Mouse (Mus musculus) megakaryocyte, adult 5-6 weeks (primary cell): Measurements from ENCODE around the gene Gm28374. TPM values are rescaled to one million over a fixed set of nuclear protein-coding genes. Genes with fewer than 3 reads are reported as not detected.

Source experiments
- ATAC-seq: 2 replicates; pipeline ENCODE4 v1.8.0; 2016; ENCODE audit warnings: mild to moderate bottlenecking, inconsistent platforms; ENCODE audit not compliant: poor library complexity, severe bottlenecking
- total RNA-seq, 2 experiments: library from RNA; stranded (forward) in 1 of 2; stranded (reverse) in 1 of 2; fragments of 153-499, 151-499 nt in 1 of 2; fragments of 221-1000, 200-1000 nt in 1 of 2; gene quantifications; 2 replicates each; pipeline versions ENCODE4 v1.2.3 to v1.2.4; 2015 to 2017

Gm28374 gene
- total RNA-seq, 2 experiments from 2014 or later = 0.51 TPM; not detected in 1

- no peak for ATAC-seq
Measured at GRCm38 (mm10) chr19:6028991-6029390, 53.1 kb downstream of the Gm28374 start.

Other genes with a start within 250 kb of the Gm28374 start
- gene Frmd8, start 207.0 kb downstream of the Gm28374 start, total RNA-seq (2015) = 21.4 and 21.9 TPM in 2 replicates
- 19.3 and 23.3 TPM in 2 replicates for gene Frmd8, start 207.0 kb downstream of the Gm28374 start, total RNA-seq (2017)
- 55.6 and 67.9 TPM in 2 replicates for gene Slc25a45, start 204.4 kb downstream of the Gm28374 start, total RNA-seq (2015)
- gene Slc25a45, start 204.4 kb downstream of the Gm28374 start, total RNA-seq (2017) = 69.1 and 73.5 TPM in 2 replicates
- gene Tigd3, start 188.1 kb downstream of the Gm28374 start, total RNA-seq (2015) = 0.54 and 0.59 TPM in 2 replicates
- gene Tigd3, start 188.1 kb downstream of the Gm28374 start, total RNA-seq (2017) = 1.0 and 1.8 TPM in 2 replicates
- 52.2 and 52.4 TPM in 2 replicates for gene Dpf2, start 169.2 kb downstream of the Gm28374 start, total RNA-seq (2015)
- gene Dpf2, start 169.2 kb downstream of the Gm28374 start, total RNA-seq (2017) = 88.7 and 107 TPM in 2 replicates
- gene Cdc42ep2, start 157.4 kb downstream of the Gm28374 start, total RNA-seq (2015) = 3.0 and 3.4 TPM in 2 replicates
- 1.7 and 1.9 TPM in 2 replicates for gene Cdc42ep2, start 157.4 kb downstream of the Gm28374 start, total RNA-seq (2017)
- gene Pola2, start 118.1 kb downstream of the Gm28374 start, total RNA-seq (2015) = 36.9 and 37.7 TPM in 2 replicates
- gene Pola2, start 118.1 kb downstream of the Gm28374 start, total RNA-seq (2017) = 29.0 and 33.7 TPM in 2 replicates
- 0.16 and 0.20 TPM in 2 replicates for gene Slc22a20, start 96.1 kb downstream of the Gm28374 start, total RNA-seq (2015)
- 1.1 and 1.2 TPM in 2 replicates for gene Slc22a20, start 96.1 kb downstream of the Gm28374 start, total RNA-seq (2017)
- 31.1 and 32.2 TPM in 2 replicates for gene Capn1, start 66.4 kb downstream of the Gm28374 start, total RNA-seq (2015)
- 53.7 and 54.8 TPM in 2 replicates for gene Capn1, start 66.4 kb downstream of the Gm28374 start, total RNA-seq (2017)
- 16.8 and 17.8 TPM in 2 replicates for gene Syvn1, start 35.7 kb downstream of the Gm28374 start, total RNA-seq (2015)
- gene Syvn1, start 35.7 kb downstream of the Gm28374 start, total RNA-seq (2017) = 6.3 and 7.2 TPM in 2 replicates
- 28.7 and 35.8 TPM in 2 replicates for gene Mrpl49, start 24.5 kb downstream of the Gm28374 start, total RNA-seq (2015)
- gene Mrpl49, start 24.5 kb downstream of the Gm28374 start, total RNA-seq (2017) = 31.0 and 33.0 TPM in 2 replicates
- gene Fau, start 24.4 kb downstream of the Gm28374 start, total RNA-seq (2015) = 2,056 and 2,077 TPM in 2 replicates
- gene Fau, start 24.4 kb downstream of the Gm28374 start, total RNA-seq (2017) = 1,670 and 1,985 TPM in 2 replicates
- 8.9 and 10.0 TPM in 2 replicates for gene Znhit2, start 21.1 kb downstream of the Gm28374 start, total RNA-seq (2015)
- 10.4 and 11.3 TPM in 2 replicates for gene Znhit2, start 21.1 kb downstream of the Gm28374 start, total RNA-seq (2017)
- gene Tm7sf2, start 13.9 kb downstream of the Gm28374 start, total RNA-seq (2015) = 4.7 and 8.6 TPM in 2 replicates
- gene Tm7sf2, start 13.9 kb downstream of the Gm28374 start, total RNA-seq (2017) = 4.5 and 4.7 TPM in 2 replicates
- gene Vps51, start 5.0 kb downstream of the Gm28374 start, total RNA-seq (2015) = 49.2 and 58.3 TPM in 2 replicates
- gene Vps51, start 5.0 kb downstream of the Gm28374 start, total RNA-seq (2017) = 72.9 and 78.7 TPM in 2 replicates
- gene Tmem262, start 2.2 kb downstream of the Gm28374 start, total RNA-seq (2015) = not detected in 2 replicates
- gene Tmem262, start 2.2 kb downstream of the Gm28374 start, total RNA-seq (2017) = not detected in 2 replicates
- gene Zfpl1, start 2.7 kb upstream of the Gm28374 start, total RNA-seq (2015) = 15.3 and 15.8 TPM in 2 replicates
- 29.2 and 33.7 TPM in 2 replicates for gene Zfpl1, start 2.7 kb upstream of the Gm28374 start, total RNA-seq (2017)
- 30.5 and 32.2 TPM in 2 replicates for gene Cdca5, start 2.7 kb upstream of the Gm28374 start, total RNA-seq (2015)
- 24.3 and 26.6 TPM in 2 replicates for gene Cdca5, start 2.7 kb upstream of the Gm28374 start, total RNA-seq (2017)
- 0.62 and 1.2 TPM in 2 replicates for gene AC131692.1, start 12.2 kb upstream of the Gm28374 start, total RNA-seq (2015)
- 0.15 TPM in 1 of 2 replicates, not detected in the other for gene AC131692.1, start 12.2 kb upstream of the Gm28374 start, total RNA-seq (2017)
- 0.32 and 1.2 TPM in 2 replicates for gene Naaladl1, start 23.5 kb upstream of the Gm28374 start, total RNA-seq (2015)
- gene Naaladl1, start 23.5 kb upstream of the Gm28374 start, total RNA-seq (2017) = 0.28 and 0.55 TPM in 2 replicates
- gene Sac3d1, start 36.4 kb upstream of the Gm28374 start, total RNA-seq (2015) = 3.4 and 5.7 TPM in 2 replicates
- 3.9 and 4.0 TPM in 2 replicates for gene Sac3d1, start 36.4 kb upstream of the Gm28374 start, total RNA-seq (2017)
- gene Snx15, start 46.0 kb upstream of the Gm28374 start, total RNA-seq (2015) = 9.9 and 13.5 TPM in 2 replicates
- 5.2 and 6.4 TPM in 2 replicates for gene Snx15, start 46.0 kb upstream of the Gm28374 start, total RNA-seq (2017)
- gene Batf2, start 58.7 kb upstream of the Gm28374 start, total RNA-seq (2015) = 1.1 and 1.4 TPM in 2 replicates
- gene Batf2, start 58.7 kb upstream of the Gm28374 start, total RNA-seq (2017) = 0.48 and 0.49 TPM in 2 replicates
- 9.1 and 10.6 TPM in 2 replicates for gene Arl2, start 59.3 kb upstream of the Gm28374 start, total RNA-seq (2015)
- 8.0 and 9.7 TPM in 2 replicates for gene Arl2, start 59.3 kb upstream of the Gm28374 start, total RNA-seq (2017)
- gene Majin, start 102.1 kb upstream of the Gm28374 start, total RNA-seq (2015) = 0.58 TPM in 1 of 2 replicates, not detected in the other
- gene Majin, start 102.1 kb upstream of the Gm28374 start, total RNA-seq (2017) = not detected in 2 replicates
- not detected in 2 replicates for gene Gpha2, start 144.1 kb upstream of the Gm28374 start, total RNA-seq (2015)
- not detected in 2 replicates for gene Gpha2, start 144.1 kb upstream of the Gm28374 start, total RNA-seq (2017)
- 5.1 and 5.7 TPM in 2 replicates for gene Ppp2r5b, start 153.6 kb upstream of the Gm28374 start, total RNA-seq (2015)
- 3.5 and 6.7 TPM in 2 replicates for gene Ppp2r5b, start 153.6 kb upstream of the Gm28374 start, total RNA-seq (2017)
- gene Atg2a, start 159.4 kb upstream of the Gm28374 start, total RNA-seq (2015) = 9.8 and 10.1 TPM in 2 replicates
- gene Atg2a, start 159.4 kb upstream of the Gm28374 start, total RNA-seq (2017) = 8.5 and 10.3 TPM in 2 replicates
- gene Ehd1, start 194.5 kb upstream of the Gm28374 start, total RNA-seq (2015) = 19.3 and 27.1 TPM in 2 replicates
- 24.0 and 34.8 TPM in 2 replicates for gene Ehd1, start 194.5 kb upstream of the Gm28374 start, total RNA-seq (2017)
- 0.56 and 0.68 TPM in 2 replicates for gene Cdc42bpg, start 224.2 kb upstream of the Gm28374 start, total RNA-seq (2015)
- 0.88 and 1.3 TPM in 2 replicates for gene Cdc42bpg, start 224.2 kb upstream of the Gm28374 start, total RNA-seq (2017)